Mouse (Mus musculus): Measurements from ENCODE around the gene Slc25a26.
A peak's percentile ranks its signal among the peaks of the same experiment; 100 is the strongest.

Slc25a26 gene

GRCm38 (mm10) chr6:94518171-94518570, 18.0 kb downstream of the Slc25a26 start:
- no peak for TF ChIP-seq POU5F1 (IDR thresholded peaks at IDR 0.05; ENCODE audit: borderline replicate concordance, low read length)
- TF ChIP-seq CTCF (conservative IDR thresholded peaks at IDR 0.05; ENCODE audit: low read length), result no peak
- no peak for TF ChIP-seq NANOG (IDR thresholded peaks at IDR 0.05; ENCODE audit: borderline replicate concordance, low read length)
- Histone ChIP-seq H3K4me1 (replicated peaks; ENCODE audit: low read depth, low read length) (no peaks in the 10 kb centered on the region), H3K9me3 (ENCODE audit: low read length) (no peaks in the 10 kb centered on the region), H3K27me3 (ENCODE audit: insufficient read depth, low read length) (no peaks in the 10 kb centered on the region), H3K36me3 (ENCODE audit: insufficient read depth, low read length) (peaks cover 42% of the 10 kb centered on the region), H3K4me3 (replicated peaks; ENCODE audit: low read length) (no peak overlapping the region)

GRCm38 (mm10) chr6:94524335-94524734, 24.2 kb downstream of the Slc25a26 start:
- TF ChIP-seq POU5F1 (IDR thresholded peaks at IDR 0.05; ENCODE audit: borderline replicate concordance, low read length), result no peak
- TF ChIP-seq CTCF (conservative IDR thresholded peaks at IDR 0.05; ENCODE audit: low read length), result peak; percentile 47
- Histone ChIP-seq H3K4me3 (replicated peaks; ENCODE audit: low read length) (no peak overlapping the region), H3K27me3 (ENCODE audit: insufficient read depth, low read length) (no peaks in the 10 kb centered on the region), H3K36me3 (ENCODE audit: insufficient read depth, low read length) (peaks cover 18% of the 10 kb centered on the region; the same call in 1 of the 2 replicates), H3K4me1 (replicated peaks; ENCODE audit: low read depth, low read length) (peaks cover 4% of the 10 kb centered on the region), H3K9me3 (ENCODE audit: low read length) (no peaks in the 10 kb centered on the region)

GRCm38 (mm10) chr6:94530756-94531155, 30.6 kb downstream of the Slc25a26 start:
- H3K4me3 ChIP-seq (replicated peaks; ENCODE audit: low read length), result no peak overlapping the region
- no peaks in the 10 kb centered on the region for H3K27me3 ChIP-seq (ENCODE audit: insufficient read depth, low read length)
- TF ChIP-seq CTCF (conservative IDR thresholded peaks at IDR 0.05; ENCODE audit: low read length) (no peak), POU5F1 (IDR thresholded peaks at IDR 0.05; ENCODE audit: borderline replicate concordance, low read length) (no peak), NANOG (IDR thresholded peaks at IDR 0.05; ENCODE audit: borderline replicate concordance, low read length) (no peak)
- no peaks in the 10 kb centered on the region for H3K9me3 ChIP-seq (ENCODE audit: low read length)
- H3K36me3 ChIP-seq (ENCODE audit: insufficient read depth, low read length), result peaks cover 28% of the 10 kb centered on the region
- peaks cover 1% of the 10 kb centered on the region for H3K4me1 ChIP-seq (replicated peaks; ENCODE audit: low read depth, low read length)

GRCm38 (mm10) chr6:94532086-94532485, 32.0 kb downstream of the Slc25a26 start:
- Histone ChIP-seq H3K36me3 (ENCODE audit: insufficient read depth, low read length) (peaks cover 38% of the 10 kb centered on the region), H3K4me1 (replicated peaks; ENCODE audit: low read depth, low read length) (no peaks in the 10 kb centered on the region), H3K4me3 (replicated peaks; ENCODE audit: low read length) (no peak overlapping the region), H3K27me3 (ENCODE audit: insufficient read depth, low read length) (no peaks in the 10 kb centered on the region), H3K9me3 (ENCODE audit: low read length) (no peaks in the 10 kb centered on the region)
- TF ChIP-seq CTCF (conservative IDR thresholded peaks at IDR 0.05; ENCODE audit: low read length), result no peak
- no peak for TF ChIP-seq NANOG (IDR thresholded peaks at IDR 0.05; ENCODE audit: borderline replicate concordance, low read length)
- TF ChIP-seq POU5F1 (IDR thresholded peaks at IDR 0.05; ENCODE audit: borderline replicate concordance, low read length), result no peak

GRCm38 (mm10) chr6:94536478-94536877, 36.3 kb downstream of the Slc25a26 start:
- no peak for TF ChIP-seq POU5F1 (IDR thresholded peaks at IDR 0.05; ENCODE audit: borderline replicate concordance, low read length)
- TF ChIP-seq CTCF (conservative IDR thresholded peaks at IDR 0.05; ENCODE audit: low read length), result no peak
- TF ChIP-seq NANOG (IDR thresholded peaks at IDR 0.05; ENCODE audit: borderline replicate concordance, low read length), result no peak
- Histone ChIP-seq H3K4me1 (replicated peaks; ENCODE audit: low read depth, low read length) (peaks cover 15% of the 10 kb centered on the region), H3K27me3 (ENCODE audit: insufficient read depth, low read length) (no peaks in the 10 kb centered on the region)

GRCm38 (mm10) chr6:94537652-94538051, 37.5 kb downstream of the Slc25a26 start:
- Histone ChIP-seq H3K4me1 (replicated peaks; ENCODE audit: low read depth, low read length) (peaks cover 15% of the 10 kb centered on the region), H3K9me3 (ENCODE audit: low read length) (no peaks in the 10 kb centered on the region), H3K4me3 (replicated peaks; ENCODE audit: low read length) (no peak overlapping the region), H3K36me3 (ENCODE audit: insufficient read depth, low read length) (peaks cover 34% of the 10 kb centered on the region), H3K27me3 (ENCODE audit: insufficient read depth, low read length) (no peaks in the 10 kb centered on the region)
- no peak for TF ChIP-seq NANOG (IDR thresholded peaks at IDR 0.05; ENCODE audit: borderline replicate concordance, low read length)
- no peak for TF ChIP-seq CTCF (conservative IDR thresholded peaks at IDR 0.05; ENCODE audit: low read length)
- no peak for TF ChIP-seq POU5F1 (IDR thresholded peaks at IDR 0.05; ENCODE audit: borderline replicate concordance, low read length)

More at GRCm38 (mm10) chr6:94536478-94536877, 36.3 kb downstream of the Slc25a26 start:
- Histone ChIP-seq H3K4me3 (replicated peaks; ENCODE audit: low read length) (no peak overlapping the region), H3K9me3 (ENCODE audit: low read length) (no peaks in the 10 kb centered on the region), H3K36me3 (ENCODE audit: insufficient read depth, low read length) (peaks cover 38% of the 10 kb centered on the region)

DNA sequence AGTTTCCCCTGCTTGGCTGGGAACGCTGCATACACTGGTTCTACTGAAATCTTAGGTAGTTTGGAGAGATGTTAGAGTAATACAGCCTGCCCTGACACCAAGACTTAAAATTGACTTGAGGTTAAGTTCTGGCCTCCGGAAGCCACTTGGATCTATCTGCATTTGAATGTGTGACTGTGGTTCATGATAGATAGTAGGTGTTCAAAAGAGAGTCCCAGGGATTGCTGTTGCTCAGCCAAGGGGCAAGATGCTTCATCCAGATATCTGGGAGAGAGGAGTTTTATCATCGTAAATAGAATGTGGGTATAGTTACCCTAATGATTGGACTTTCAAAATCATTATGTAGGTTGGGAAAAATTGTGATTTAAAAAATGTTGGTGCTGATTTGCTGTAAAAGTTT, 40.0 kb downstream of the Slc25a26 start:
- Histone ChIP-seq H3K9me3 (ENCODE audit: low read length) (no peaks in the 10 kb centered on the region), H3K4me1 (replicated peaks; ENCODE audit: low read depth, low read length) (peaks cover 15% of the 10 kb centered on the region), H3K27me3 (ENCODE audit: insufficient read depth, low read length) (no peaks in the 10 kb centered on the region), H3K4me3 (replicated peaks; ENCODE audit: low read length) (no peak overlapping the region), H3K36me3 (ENCODE audit: insufficient read depth, low read length) (peaks cover 20% of the 10 kb centered on the region)
- TF ChIP-seq NANOG (IDR thresholded peaks at IDR 0.05; ENCODE audit: borderline replicate concordance, low read length), result no peak
- no peak for TF ChIP-seq POU5F1 (IDR thresholded peaks at IDR 0.05; ENCODE audit: borderline replicate concordance, low read length)
- no peak for TF ChIP-seq CTCF (conservative IDR thresholded peaks at IDR 0.05; ENCODE audit: low read length)

- no peak overlapping the region for H3K4me3 ChIP-seq (replicated peaks; ENCODE audit: low read length)
- H3K4me1 ChIP-seq (replicated peaks; ENCODE audit: low read depth, low read length), result peaks cover 15% of the 10 kb centered on the region
- peaks cover 20% of the 10 kb centered on the region for H3K36me3 ChIP-seq (ENCODE audit: insufficient read depth, low read length)
- no peaks in the 10 kb centered on the region for H3K27me3 ChIP-seq (ENCODE audit: insufficient read depth, low read length)
- TF ChIP-seq NANOG (IDR thresholded peaks at IDR 0.05; ENCODE audit: borderline replicate concordance, low read length) (no peak), POU5F1 (IDR thresholded peaks at IDR 0.05; ENCODE audit: borderline replicate concordance, low read length) (no peak), CTCF (conservative IDR thresholded peaks at IDR 0.05; ENCODE audit: low read length) (no peak)
- H3K9me3 ChIP-seq (ENCODE audit: low read length), result no peaks in the 10 kb centered on the region
Measured at GRCm38 (mm10) chr6:94540615-94541014, 40.5 kb downstream of the Slc25a26 start.

GRCm38 (mm10) chr6:94541133-94541532, 41.0 kb downstream of the Slc25a26 start:
- Histone ChIP-seq H3K36me3 (ENCODE audit: insufficient read depth, low read length) (peaks cover 17% of the 10 kb centered on the region), H3K4me1 (replicated peaks; ENCODE audit: low read depth, low read length) (peaks cover 15% of the 10 kb centered on the region), H3K27me3 (ENCODE audit: insufficient read depth, low read length) (no peaks in the 10 kb centered on the region), H3K9me3 (ENCODE audit: low read length) (no peaks in the 10 kb centered on the region), H3K4me3 (replicated peaks; ENCODE audit: low read length) (no peak overlapping the region)
- TF ChIP-seq CTCF (conservative IDR thresholded peaks at IDR 0.05; ENCODE audit: low read length) (no peak), NANOG (IDR thresholded peaks at IDR 0.05; ENCODE audit: borderline replicate concordance, low read length) (no peak), POU5F1 (IDR thresholded peaks at IDR 0.05; ENCODE audit: borderline replicate concordance, low read length) (no peak)
